Mouse (Mus musculus) embryonic facial prominence, embryonic 13.5 days (tissue): ENCODE data around the gene Ins2. TPM values are rescaled to one million over a fixed set of nuclear protein-coding genes. Genes with fewer than 3 reads are reported as not detected.
A peak's percentile ranks its signal among the peaks of the same experiment; 100 is the strongest.

Experiments
- ATAC-seq: fragments of 200-750 bp; cut with Nextera tagmentation; 2 replicates; pipeline ENCODE4 v1.8.0; 2017; ENCODE audit warnings: low read depth; ENCODE audit not compliant: insufficient number of reproducible peaks, insufficient read depth, low FRiP score, low TSS enrichment
- H3K27ac ChIP-seq: fragments of 300-500 bp; sonication (generic); 2 replicates; pipeline ENCODE4 v1.5.1; 2015; ENCODE audit warnings: moderate library complexity, mild to moderate bottlenecking, inconsistent platforms
- H3K27me3 ChIP-seq: fragments of 300-500 bp; sonication (generic); 2 replicates; pipeline ENCODE4 v1.6.1; 2015; ENCODE audit warnings: mild to moderate bottlenecking, inconsistent platforms
- H3K36me3 ChIP-seq: fragments of 300-500 bp; sonication (generic); 2 replicates; pipeline ENCODE4 v1.6.1; 2015; ENCODE audit warnings: mild to moderate bottlenecking, inconsistent platforms
- H3K4me1 ChIP-seq: fragments of 300-500 bp; sonication (generic); 2 replicates; pipeline ENCODE4 v1.6.1; 2015; ENCODE audit warnings: inconsistent platforms
- H3K4me2 ChIP-seq: fragments of 300-500 bp; sonication (generic); 2 replicates; pipeline ENCODE4 v1.6.1; 2015; ENCODE audit warnings: moderate library complexity, mild to moderate bottlenecking, inconsistent platforms
- H3K4me3 ChIP-seq: fragments of 300-500 bp; sonication (generic); 2 replicates; pipeline ENCODE4 v1.5.1; 2015; ENCODE audit warnings: mild to moderate bottlenecking, inconsistent platforms
- H3K9ac ChIP-seq: fragments of 300-500 bp; sonication (generic); 2 replicates; pipeline ENCODE4 v1.6.1; 2015; ENCODE audit warnings: mild to moderate bottlenecking, inconsistent platforms
- H3K9me3 ChIP-seq: fragments of 300-500 bp; sonication (generic); 2 replicates; pipeline ENCODE4 v1.6.1; 2016; ENCODE audit warnings: inconsistent platforms
- WGBS: fragments of 180-500 bp; shearing (Covaris S2); methylation state at CpG from one replicate; pipeline ENCODE4 v1.1.7; 2015; ENCODE audit warnings: mixed read lengths; 5-methylcytosine and 5-hydroxymethylcytosine counted together
- polyA plus RNA-seq: library from polyadenylated mRNA; unstranded; fragments of >200 nt; fragmentation: Nextera tagmentation; extraction: Ambion mirVana; gene quantifications from 2 replicates; pipeline ENCODE4 v1.2.1, GENCODE M21; 2015

Gene Ins2
- polyA plus RNA-seq, 1 experiment from 2014 or later = not detected

DNA sequence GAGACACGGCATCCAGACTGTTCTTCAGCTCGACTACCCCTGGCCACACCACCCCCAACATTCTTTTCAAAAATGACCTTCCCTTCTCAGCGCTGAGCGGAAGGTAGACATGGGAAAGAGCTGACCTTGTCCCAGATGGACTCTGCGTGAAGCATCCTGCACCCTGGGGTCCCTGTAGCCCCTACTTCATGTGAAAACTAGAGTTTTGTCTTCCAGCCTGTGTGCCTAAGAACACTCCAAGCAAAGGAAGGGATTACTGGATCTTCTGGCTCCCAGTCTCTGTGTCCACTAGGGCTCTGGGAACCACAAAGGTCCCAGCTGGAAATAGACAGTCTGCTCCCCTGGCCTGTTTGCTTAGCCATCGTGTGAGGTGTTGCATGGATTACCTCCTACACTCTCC, 68.0 kb downstream of the Ins2 start:
- Histone ChIP-seq H3K4me1 (peaks cover 7% of the 10 kb centered on the region; the same call in 1 of the 2 replicates), H3K9ac (0 out of 2 replicates have a peak overlapping the region, but pooled peaks have one; percentile 21), H3K27ac (no peak overlapping the region), H3K36me3 (no peaks in the 10 kb centered on the region), H3K9me3 (peaks cover 9% of the 10 kb centered on the region), H3K27me3 (no peaks in the 10 kb centered on the region), H3K4me2 (no peak overlapping the region), H3K4me3 (no peak overlapping the region)
- WGBS = 74% methylated on average over 6 of the region's 6 CpGs
- no peak for ATAC-seq

DNA sequence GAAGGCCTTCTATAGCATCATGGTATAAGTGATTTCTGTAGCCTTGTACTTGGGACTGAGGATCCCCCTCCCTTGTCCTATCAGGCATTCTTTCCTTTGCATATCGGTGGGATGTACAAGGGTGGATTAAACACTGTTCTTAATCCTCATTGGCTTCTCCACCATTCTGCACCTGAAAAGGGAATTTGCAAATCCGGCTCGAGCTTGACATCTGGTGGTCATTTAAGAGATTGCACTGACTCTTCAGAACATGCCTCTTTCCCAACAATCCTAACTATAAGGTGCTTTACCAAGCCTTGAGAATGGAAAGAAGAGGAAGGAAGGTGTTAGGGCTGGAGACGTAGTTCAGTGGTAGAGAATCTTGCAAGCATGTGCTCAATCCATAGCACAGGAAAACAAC, 71.1 kb downstream of the Ins2 start:
- Histone ChIP-seq H3K4me3 (no peak overlapping the region), H3K36me3 (peaks cover 15% of the 10 kb centered on the region; the same call in 1 of the 2 replicates), H3K27me3 (0 out of 2 replicates have a peak, but pooled peaks cover 2% of the 10 kb centered on the region), H3K27ac (no peak overlapping the region), H3K9ac (no peak overlapping the region), H3K4me2 (no peak overlapping the region), H3K4me1 (peaks cover 7% of the 10 kb centered on the region; the same call in 1 of the 2 replicates), H3K9me3 (peaks cover 20% of the 10 kb centered on the region)
- no peak for ATAC-seq
- 13% methylated on average over 4 of the region's 4 CpGs for WGBS

DNA sequence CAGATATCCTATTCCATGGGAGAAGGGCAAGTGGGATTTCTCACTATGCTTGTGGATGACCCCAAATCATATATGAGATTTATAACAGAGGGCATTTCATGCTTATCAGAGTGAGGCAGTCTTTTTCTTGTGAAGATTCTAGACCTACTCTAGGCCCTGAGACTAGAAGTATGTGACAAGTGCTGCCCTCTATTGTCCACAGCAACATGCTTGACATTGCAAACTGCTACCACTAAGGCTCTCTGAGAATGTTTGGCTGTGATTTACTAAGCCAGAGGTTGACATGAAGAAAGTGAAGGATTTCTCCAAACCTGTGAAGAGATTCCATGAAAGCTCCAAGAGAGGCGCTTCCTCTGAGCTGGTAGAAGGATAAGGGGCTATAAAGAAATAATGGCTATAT, 72.1 kb downstream of the Ins2 start:
- Histone ChIP-seq H3K4me2 (no peak overlapping the region), H3K4me3 (no peak overlapping the region), H3K27ac (no peak overlapping the region), H3K4me1 (peaks cover 7% of the 10 kb centered on the region; the same call in 1 of the 2 replicates), H3K27me3 (peaks cover 13% of the 10 kb centered on the region), H3K9ac (no peak overlapping the region), H3K9me3 (peaks cover 20% of the 10 kb centered on the region), H3K36me3 (peaks cover 24% of the 10 kb centered on the region; the same call in 1 of the 2 replicates)
- ATAC-seq = no peak
- WGBS = 92% methylated on average over 1 of the region's 1 CpGs

DNA sequence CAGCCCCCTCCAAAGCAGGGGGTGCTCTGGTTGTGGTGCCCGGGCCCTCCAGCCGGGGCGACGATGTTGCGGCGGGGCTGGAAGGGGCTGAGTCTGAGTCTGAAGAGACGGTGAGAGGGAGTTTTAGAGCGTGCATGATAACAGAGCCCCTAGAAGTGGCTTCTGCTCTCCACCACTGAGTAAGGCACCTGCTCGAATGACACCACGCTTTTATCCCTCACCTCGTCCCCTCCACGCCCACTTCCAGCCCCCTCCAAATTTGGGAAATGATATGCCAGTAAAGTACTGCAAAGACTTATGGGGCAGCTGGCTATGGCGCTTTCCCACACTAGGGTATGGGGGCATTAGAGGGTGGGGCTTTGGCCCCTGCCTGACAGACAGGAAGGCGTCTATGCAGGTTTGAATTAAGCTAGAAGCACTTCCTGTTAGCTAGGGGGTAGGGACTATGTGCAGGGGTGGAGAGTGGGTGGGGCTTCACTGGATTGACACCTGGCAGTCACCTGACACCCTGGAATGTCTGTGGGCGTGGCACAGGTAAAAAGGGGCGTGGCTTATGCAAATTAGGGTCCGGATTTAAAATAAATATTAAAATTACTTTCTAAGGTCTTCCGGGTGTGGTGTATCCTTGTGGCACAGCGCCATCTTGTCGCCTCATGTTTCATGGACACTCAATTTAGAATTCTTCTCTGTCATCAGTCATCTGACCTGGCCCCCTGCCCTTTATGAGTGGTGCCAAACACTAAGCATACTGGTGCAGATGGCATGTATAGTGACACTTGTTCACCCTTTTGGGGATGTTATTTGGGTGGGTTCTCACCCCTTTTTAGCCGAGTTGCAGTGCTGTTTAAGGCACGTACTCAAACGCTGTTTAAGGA, 73.2 kb downstream of the Ins2 start, which contains the start of gene Gm49394:
TSS of gene Gm49394 (minus strand) at position 192 of the 875 bp plus-strand sequence.
- Histone ChIP-seq H3K9ac (no peak within 1 kb of the TSS), H3K9me3 (peaks cover 20% of the 10 kb centered on the region), H3K27ac (no peak within 1 kb of the TSS), H3K27me3 (peaks cover 23% of the 10 kb centered on the region), H3K4me3 (no peak within 1 kb of the TSS), H3K36me3 (peaks cover 24% of the 10 kb centered on the region; the same call in 1 of the 2 replicates), H3K4me1 (peaks cover 3% of the 10 kb centered on the region; the same call in 1 of the 2 replicates), H3K4me2 (no peak within 1 kb of the TSS)
- no peak for ATAC-seq
- 84% methylated on average over 23 of the region's 23 CpGs for WGBS

DNA sequence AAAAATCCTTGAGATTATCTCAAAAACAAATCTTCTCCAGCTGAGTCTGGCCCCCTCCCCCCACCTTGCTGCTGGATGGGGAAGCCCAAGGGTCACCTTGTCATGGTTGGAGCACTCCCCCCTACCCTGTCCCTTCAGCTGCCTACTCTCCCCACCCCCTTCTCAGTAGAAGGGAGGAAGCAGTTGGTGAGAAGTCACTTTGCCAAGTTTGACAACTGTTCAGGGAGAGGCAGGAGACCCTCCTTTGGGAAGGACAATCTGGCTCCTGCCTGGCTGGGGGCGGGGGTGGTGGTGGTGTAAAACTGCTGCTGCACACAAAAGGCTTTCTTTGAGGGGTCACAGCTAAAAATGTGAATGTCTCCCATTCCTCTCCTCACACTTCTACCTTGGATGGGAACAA, 74.9 kb downstream of the Ins2 start:
- Histone ChIP-seq H3K27me3 (peaks cover 40% of the 10 kb centered on the region), H3K4me1 (peaks cover 10% of the 10 kb centered on the region), H3K9me3 (peaks cover 20% of the 10 kb centered on the region), H3K27ac (no peak overlapping the region), H3K4me3 (no peak overlapping the region), H3K4me2 (no peak overlapping the region), H3K36me3 (peaks cover 24% of the 10 kb centered on the region; the same call in 1 of the 2 replicates), H3K9ac (no peak overlapping the region)
- 100% methylated on average over 1 of the region's 1 CpGs for WGBS
- ATAC-seq = no peak

DNA sequence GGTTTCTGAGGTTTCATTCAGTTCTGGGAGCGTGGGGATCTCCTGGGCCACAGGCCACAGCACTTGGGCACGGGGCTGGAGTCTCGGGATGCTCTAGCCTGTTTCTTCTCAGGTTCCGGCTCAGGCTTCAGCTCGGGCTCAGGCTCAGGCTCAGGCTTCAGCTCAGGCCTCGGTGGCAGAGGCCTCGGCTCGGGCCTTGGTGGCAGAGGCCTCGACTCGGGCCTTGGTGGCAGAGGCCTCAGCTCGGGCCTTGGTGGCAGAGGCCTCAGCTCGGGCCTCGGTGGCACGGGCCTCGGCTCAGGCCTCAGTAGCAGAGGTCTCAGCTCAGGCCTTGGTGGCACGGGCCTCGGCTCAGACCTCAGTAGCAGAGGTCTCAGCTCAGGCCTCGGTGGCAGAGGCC, 75.7 kb downstream of the Ins2 start:
- no peak overlapping the region for H3K27ac ChIP-seq
- 95% methylated on average over 18 of the region's 18 CpGs for WGBS

DNA sequence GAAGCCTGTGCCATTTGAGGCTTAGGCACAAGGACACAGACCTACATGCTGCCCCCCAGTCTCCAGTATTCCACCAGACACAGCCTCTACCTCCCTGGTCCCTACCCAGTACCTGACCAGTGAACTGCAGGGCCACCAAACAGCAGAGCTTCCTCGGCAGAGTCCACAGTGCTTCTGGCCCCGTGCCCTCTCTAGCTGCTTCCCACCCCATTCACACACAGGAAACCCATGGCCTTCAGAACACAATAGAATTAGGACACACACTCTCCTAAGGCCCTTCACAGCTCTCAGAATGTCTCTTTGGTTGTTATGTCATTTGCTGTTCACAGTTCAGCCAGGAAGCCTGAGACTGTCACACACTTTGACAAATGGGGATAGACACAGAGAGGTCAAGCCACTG, 76.5 kb downstream of the Ins2 start, which contains the start of gene Igf2:
TSS of gene Igf2 (minus strand) at position 158 of the 400 bp plus-strand sequence.
- H3K27me3 ChIP-seq = peaks cover 57% of the 10 kb centered on the region
- no peak within 1 kb of the TSS for H3K4me2 ChIP-seq
- H3K27ac ChIP-seq = no peak within 1 kb of the TSS
- H3K4me1 ChIP-seq = peaks cover 10% of the 10 kb centered on the region
- no peak within 1 kb of the TSS for H3K9ac ChIP-seq
- H3K4me3 ChIP-seq = no peak within 1 kb of the TSS
- peaks cover 20% of the 10 kb centered on the region for H3K9me3 ChIP-seq
- WGBS = 79% methylated on average over 2 of the region's 2 CpGs
- no peak for ATAC-seq
- H3K36me3 ChIP-seq = peaks cover 24% of the 10 kb centered on the region; the same call in 1 of the 2 replicates

More for the DNA sequence above, 75.7 kb downstream of the Ins2 start:
- no peak overlapping the region for H3K4me2 ChIP-seq
- H3K9me3 ChIP-seq = peaks cover 20% of the 10 kb centered on the region
- H3K36me3 ChIP-seq = peaks cover 24% of the 10 kb centered on the region; the same call in 1 of the 2 replicates
- peaks cover 10% of the 10 kb centered on the region for H3K4me1 ChIP-seq
- H3K4me3 ChIP-seq = no peak overlapping the region
- H3K27me3 ChIP-seq = peaks cover 48% of the 10 kb centered on the region
- no peak overlapping the region for H3K9ac ChIP-seq
- ATAC-seq = no peak

DNA sequence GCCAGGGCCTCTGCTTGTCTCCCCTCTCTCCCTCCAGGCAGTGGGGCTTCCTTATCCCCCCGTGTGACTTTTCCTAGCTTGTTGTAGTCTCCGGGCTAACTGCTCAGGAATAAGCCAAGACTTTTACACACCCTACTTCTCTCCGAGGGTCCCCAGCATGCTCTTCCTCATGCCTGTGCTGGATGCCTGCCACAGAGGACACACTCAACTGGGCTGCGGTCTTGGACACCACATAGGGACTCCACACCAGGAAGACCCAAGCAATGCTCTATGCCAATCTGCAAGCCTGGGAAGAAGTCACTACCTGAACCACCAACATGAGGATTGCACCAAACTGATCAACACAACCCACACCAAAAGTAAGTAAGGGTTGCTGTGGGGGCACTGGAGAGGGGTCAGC, 77.1 kb downstream of the Ins2 start:
- peaks cover 24% of the 10 kb centered on the region; the same call in 1 of the 2 replicates for H3K36me3 ChIP-seq
- WGBS = 66% methylated on average over 4 of the region's 4 CpGs
- H3K27me3 ChIP-seq = peaks cover 62% of the 10 kb centered on the region
- no peak overlapping the region for H3K4me3 ChIP-seq
- H3K9ac ChIP-seq = no peak overlapping the region
- peaks cover 10% of the 10 kb centered on the region for H3K4me1 ChIP-seq
- no peak for ATAC-seq
- peaks cover 19% of the 10 kb centered on the region for H3K9me3 ChIP-seq
- no peak overlapping the region for H3K4me2 ChIP-seq
- H3K27ac ChIP-seq = no peak overlapping the region

DNA sequence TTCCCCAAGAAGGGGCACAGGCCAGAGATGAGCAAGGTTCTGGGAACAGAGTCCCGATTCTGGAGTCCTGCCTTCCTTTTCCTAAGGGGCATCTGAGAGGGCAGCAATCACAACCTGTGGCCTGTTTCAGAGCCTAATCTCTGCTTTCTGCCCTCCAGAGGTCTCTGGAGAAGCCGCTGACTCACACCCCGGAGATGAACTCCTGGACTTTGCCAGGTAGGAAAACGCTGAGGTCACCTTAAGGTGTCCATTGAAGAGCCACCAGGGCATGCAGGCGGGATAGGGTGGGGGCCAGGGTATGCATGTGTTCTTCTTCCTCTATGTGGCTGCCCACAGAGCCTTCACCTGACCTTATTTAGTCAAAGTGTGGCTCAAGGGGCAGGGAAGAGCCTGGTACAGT, 77.8 kb downstream of the Ins2 start:
- 0 out of 2 replicates have a peak overlapping the region, but pooled peaks have one; percentile 21 for H3K9ac ChIP-seq
- no peak overlapping the region for H3K27ac ChIP-seq
- H3K27me3 ChIP-seq = peaks cover 70% of the 10 kb centered on the region
- peaks cover 16% of the 10 kb centered on the region for H3K4me1 ChIP-seq
- H3K4me3 ChIP-seq = no peak overlapping the region
- no peak for ATAC-seq
- H3K9me3 ChIP-seq = peaks cover 14% of the 10 kb centered on the region
- peaks cover 24% of the 10 kb centered on the region; the same call in 1 of the 2 replicates for H3K36me3 ChIP-seq
- 58% methylated on average over 5 of the region's 5 CpGs for WGBS
- no peak overlapping the region for H3K4me2 ChIP-seq

DNA sequence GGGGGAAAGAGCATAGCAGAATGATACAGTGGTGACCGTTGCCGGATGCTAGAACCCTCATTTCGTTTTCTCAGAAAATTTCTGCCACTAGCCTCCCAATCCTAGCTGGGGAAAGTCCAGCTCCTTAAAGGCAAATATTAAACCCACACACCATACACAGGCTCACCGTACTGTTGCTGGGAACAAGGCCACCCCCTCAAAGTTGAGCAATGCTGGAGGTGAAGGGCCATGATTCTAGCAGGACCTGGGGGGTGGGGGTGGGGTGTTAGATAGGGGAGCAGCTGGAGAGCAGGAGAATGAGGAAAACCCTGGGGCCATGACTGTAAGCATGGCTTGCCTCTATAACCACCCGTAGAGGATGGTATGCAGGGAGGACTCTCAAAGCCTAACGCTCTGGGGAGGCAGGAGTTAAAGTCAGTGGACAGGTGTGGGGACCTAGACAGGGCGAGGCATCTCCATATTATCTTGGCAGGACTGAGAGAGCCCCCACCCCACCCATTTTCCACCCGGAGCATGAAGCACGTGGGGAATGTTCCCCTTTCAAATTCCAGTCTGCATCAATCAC, 78.6 kb downstream of the Ins2 start:
- Histone ChIP-seq H3K4me1 (peaks cover 19% of the 10 kb centered on the region), H3K4me3 (peak overlapping the region; percentile 37), H3K9ac (peak overlapping the region; percentile 73), H3K27me3 (peaks cover 78% of the 10 kb centered on the region), H3K9me3 (peaks cover 5% of the 10 kb centered on the region), H3K4me2 (peak overlapping the region; percentile 61), H3K27ac (no peak overlapping the region), H3K36me3 (peaks cover 24% of the 10 kb centered on the region; the same call in 1 of the 2 replicates)
- ATAC-seq = peak; percentile 28; the same call in 1 of the 2 replicates
- WGBS = 4% methylated on average over 9 of the region's 9 CpGs

DNA sequence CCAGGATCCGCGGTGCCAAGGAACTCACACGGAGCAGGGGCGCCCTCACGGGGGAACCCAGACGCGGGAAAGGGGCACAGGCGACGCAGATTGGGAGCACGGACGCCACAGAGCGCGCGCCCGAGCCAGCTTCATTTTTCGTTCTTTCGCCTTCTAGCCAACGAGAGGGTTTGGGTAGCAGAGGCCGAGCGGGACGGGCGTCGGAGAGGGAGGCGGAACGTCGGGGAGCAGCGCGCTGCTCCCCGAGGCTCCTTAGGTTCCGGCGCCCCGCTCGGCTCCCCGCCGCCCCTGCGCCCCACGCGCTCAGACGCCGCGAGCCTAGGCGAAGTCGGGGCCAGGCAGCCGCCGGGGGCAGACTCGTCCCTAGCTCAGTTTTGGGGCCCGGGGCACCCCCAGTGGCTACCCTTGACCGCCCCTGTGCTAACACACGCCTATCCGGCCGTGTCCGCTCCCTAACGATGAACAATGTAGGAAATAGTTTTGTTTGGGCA, 79.2 kb downstream of the Ins2 start:
- under 1% methylated on average over 53 of the region's 53 CpGs for WGBS
- Histone ChIP-seq H3K9ac (peak overlapping the region; percentile 73), H3K4me3 (peak overlapping the region; percentile 37), H3K27ac (peak overlapping the region; percentile 34; the same call in 1 of the 2 replicates), H3K27me3 (peaks cover 84% of the 10 kb centered on the region), H3K9me3 (no peaks in the 10 kb centered on the region; the same call in 1 of the 2 replicates), H3K4me2 (peak overlapping the region; percentile 61), H3K4me1 (peaks cover 21% of the 10 kb centered on the region), H3K36me3 (peaks cover 24% of the 10 kb centered on the region; the same call in 1 of the 2 replicates)
- no peak for ATAC-seq
